Mouse (Mus musculus): ENCODE measurements around the gene Fuz. TPM values are rescaled to one million over a fixed set of nuclear protein-coding genes. Genes with fewer than 3 reads are reported as not detected.

Gene Fuz
- polyA plus RNA-seq, 1 experiment from 2014 or later = 17.6 TPM

- H3K36me3 ChIP-seq (replicated peaks) = peaks cover 74% of the 10 kb centered on the region
- no peaks in the 10 kb centered on the region for H3K9me3 ChIP-seq
- no peaks in the 10 kb centered on the region for H3K27me3 ChIP-seq (replicated peaks; ENCODE audit: low read depth, poor library complexity, severe bottlenecking)
- no peak overlapping the region for H3K4me3 ChIP-seq
- no peak for DNase-seq (ENCODE audit: low spot score)
- peaks cover 7% of the 10 kb centered on the region; the same call in 1 of the 2 replicates for H3K4me1 ChIP-seq
- 89% methylated on average over 14 of the region's 14 CpGs for WGBS
- H3K27ac ChIP-seq (replicated peaks) = no peak overlapping the region
Measured at GRCm38 (mm10) chr7:44877833-44878232, 18.0 kb upstream of the Fuz start.

DNA sequence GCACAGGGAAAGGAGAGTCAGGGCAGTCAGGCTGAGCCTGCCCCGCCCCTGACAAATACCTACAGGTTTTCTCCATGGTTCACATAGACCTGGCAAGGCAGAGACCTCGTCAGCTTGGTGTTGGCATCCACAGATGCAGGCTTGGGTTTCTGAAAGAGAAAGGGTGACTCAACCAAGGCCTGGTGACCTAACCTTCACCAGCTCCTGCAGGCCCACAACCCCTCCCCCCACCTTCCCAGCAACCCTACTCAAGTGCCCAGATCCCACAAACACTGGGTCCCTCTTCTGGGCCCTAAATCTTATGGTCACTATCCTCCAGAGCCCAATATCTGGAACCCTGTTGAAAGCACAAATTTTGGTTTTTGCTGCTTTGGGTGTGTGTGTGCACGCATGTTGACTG is 12.8 kb upstream of the Fuz start:
- Histone ChIP-seq H3K9me3 (no peaks in the 10 kb centered on the region), H3K4me1 (no peaks in the 10 kb centered on the region; the same call in 1 of the 2 replicates), H3K27me3 (replicated peaks; ENCODE audit: low read depth, poor library complexity, severe bottlenecking) (no peaks in the 10 kb centered on the region), H3K36me3 (replicated peaks) (peaks cover 99% of the 10 kb centered on the region), H3K4me3 (no peak overlapping the region), H3K27ac (replicated peaks) (no peak overlapping the region)
- no peak for DNase-seq (ENCODE audit: low spot score)
- 88% methylated on average over 3 of the region's 3 CpGs for whole genome bisulfite sequencing

DNA sequence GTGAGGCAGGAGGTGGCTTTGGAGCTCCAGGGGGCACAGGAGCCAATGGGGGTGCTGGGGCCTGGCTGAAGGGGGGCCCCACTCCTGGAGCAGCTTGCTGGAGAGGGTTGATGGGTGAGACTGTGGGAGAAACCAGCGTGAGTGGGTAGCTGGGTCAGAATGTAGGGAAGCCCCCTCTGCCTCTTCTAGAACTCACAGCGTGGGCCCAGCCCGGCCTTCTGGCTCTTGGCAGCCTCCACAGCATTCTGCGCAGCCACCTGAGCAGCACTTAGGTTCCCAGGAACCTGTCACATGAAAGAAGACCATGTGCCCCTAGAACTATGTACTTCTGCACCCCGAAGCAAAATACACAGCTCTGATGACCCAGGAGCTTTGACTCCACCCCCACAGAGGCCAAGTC is 11.2 kb upstream of the Fuz start:
- no peak overlapping the region for H3K4me3 ChIP-seq
- no peaks in the 10 kb centered on the region for H3K9me3 ChIP-seq
- peaks cover 99% of the 10 kb centered on the region for H3K36me3 ChIP-seq (replicated peaks)
- H3K27ac ChIP-seq (replicated peaks) = no peak overlapping the region
- DNase-seq (ENCODE audit: low spot score) = no peak
- 96% methylated on average over 5 of the region's 5 CpGs for WGBS
- H3K27me3 ChIP-seq (replicated peaks; ENCODE audit: low read depth, poor library complexity, severe bottlenecking) = no peaks in the 10 kb centered on the region
- H3K4me1 ChIP-seq = no peaks in the 10 kb centered on the region; the same call in 1 of the 2 replicates

DNA sequence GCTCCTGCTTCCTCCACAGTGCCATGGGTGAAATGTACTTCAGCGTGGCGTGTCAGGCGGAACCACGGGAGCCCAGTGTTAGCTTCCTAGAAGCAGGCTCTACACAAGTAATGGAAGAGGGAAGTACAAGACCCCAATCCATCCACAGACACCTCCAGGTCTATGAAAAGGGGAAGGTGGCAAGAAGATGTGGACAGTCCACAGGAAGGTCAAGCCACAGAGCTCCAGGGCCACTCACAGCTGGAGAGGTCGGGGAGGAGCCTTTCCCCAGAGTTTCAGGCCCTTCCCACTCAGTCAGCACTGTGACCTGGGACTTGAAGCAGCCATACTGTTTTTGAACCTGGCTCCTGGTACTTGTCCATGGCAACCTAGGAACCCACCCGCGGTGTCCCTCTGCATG is 8.9 kb upstream of the Fuz start:
- Histone ChIP-seq H3K9me3 (no peaks in the 10 kb centered on the region), H3K4me1 (peaks cover 15% of the 10 kb centered on the region), H3K4me3 (no peak overlapping the region), H3K36me3 (replicated peaks) (peaks cover 88% of the 10 kb centered on the region), H3K27ac (replicated peaks) (no peak overlapping the region), H3K27me3 (replicated peaks; ENCODE audit: low read depth, poor library complexity, severe bottlenecking) (no peaks in the 10 kb centered on the region)
- WGBS = 91% methylated on average over 7 of the region's 7 CpGs
- DNase-seq (ENCODE audit: low spot score) = no peak

GRCm38 (mm10) chr7:44888256-44889105 is 7.4 kb upstream of the Fuz start:
- no peak for DNase-seq (ENCODE audit: low spot score)
- WGBS = 93% methylated on average over 13 of the region's 13 CpGs
- Histone ChIP-seq H3K27ac (replicated peaks) (no peak overlapping the region), H3K9me3 (no peaks in the 10 kb centered on the region), H3K4me3 (0 out of 2 replicates have a peak overlapping the region, but pooled peaks have one; percentile 8), H3K27me3 (replicated peaks; ENCODE audit: low read depth, poor library complexity, severe bottlenecking) (no peaks in the 10 kb centered on the region), H3K4me1 (peaks cover 21% of the 10 kb centered on the region), H3K36me3 (replicated peaks) (peaks cover 73% of the 10 kb centered on the region)

- peak overlapping the region; percentile 84 for H3K4me3 ChIP-seq
- DNase-seq (ENCODE audit: low spot score) = no peak
- no peaks in the 10 kb centered on the region for H3K27me3 ChIP-seq (replicated peaks; ENCODE audit: low read depth, poor library complexity, severe bottlenecking)
- no peaks in the 10 kb centered on the region for H3K9me3 ChIP-seq
- H3K36me3 ChIP-seq (replicated peaks) = peaks cover 57% of the 10 kb centered on the region
- H3K4me1 ChIP-seq = peaks cover 27% of the 10 kb centered on the region
- WGBS = 90% methylated on average over 7 of the region's 7 CpGs
- H3K27ac ChIP-seq (replicated peaks) = no peak overlapping the region
Measured at GRCm38 (mm10) chr7:44890180-44890579, 5.7 kb upstream of the Fuz start.

DNA sequence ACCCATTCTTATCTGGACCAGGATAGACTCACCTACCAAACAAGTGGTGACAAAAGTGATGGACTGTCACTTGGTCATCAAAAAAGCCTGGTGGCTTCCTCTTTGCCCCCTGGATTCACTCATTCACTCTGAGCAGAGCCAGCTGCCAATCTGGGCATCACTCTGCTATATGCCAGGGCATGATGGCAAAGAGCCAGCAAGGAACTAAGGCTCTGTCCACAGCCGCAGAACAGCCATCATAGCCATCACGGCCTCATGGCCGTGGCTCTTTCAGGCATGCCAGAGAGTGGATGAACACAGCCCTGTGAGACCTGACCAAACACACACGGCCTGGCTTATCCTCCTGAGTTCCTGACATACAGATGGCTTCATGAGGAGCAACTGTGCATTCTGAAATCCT is 5.1 kb upstream of the Fuz start:
- WGBS = 88% methylated on average over 4 of the region's 4 CpGs
- no peak for DNase-seq (ENCODE audit: low spot score)
- Histone ChIP-seq H3K27ac (replicated peaks) (no peak overlapping the region; the same call in 1 of the 2 replicates), H3K9me3 (no peaks in the 10 kb centered on the region), H3K36me3 (replicated peaks) (peaks cover 51% of the 10 kb centered on the region), H3K4me3 (peak overlapping the region; percentile 84), H3K27me3 (replicated peaks; ENCODE audit: low read depth, poor library complexity, severe bottlenecking) (no peaks in the 10 kb centered on the region), H3K4me1 (peaks cover 30% of the 10 kb centered on the region)

DNA sequence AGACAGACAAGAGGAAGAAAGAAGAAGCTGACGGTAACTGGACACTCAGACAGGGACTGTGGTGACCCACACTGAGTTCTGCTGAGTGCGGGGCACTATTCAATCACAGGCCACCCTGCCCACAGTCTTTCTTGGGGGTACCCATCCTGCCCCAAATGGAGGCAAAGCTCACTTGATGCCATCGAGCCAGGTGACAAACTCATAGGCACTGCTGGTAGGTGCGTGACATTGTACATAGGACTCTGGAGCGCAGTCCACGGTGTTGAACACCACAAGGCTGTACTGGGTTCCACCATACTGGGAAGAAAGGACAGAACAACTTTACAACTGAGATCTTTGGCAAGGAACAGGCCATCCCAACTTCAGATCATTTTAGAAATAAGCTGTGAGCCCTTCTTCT is 4.3 kb upstream of the Fuz start:
- H3K27ac ChIP-seq (replicated peaks) = peak overlapping the region; percentile 97
- H3K4me3 ChIP-seq = peak overlapping the region; percentile 84
- peaks cover 35% of the 10 kb centered on the region for H3K4me1 ChIP-seq
- H3K27me3 ChIP-seq (replicated peaks; ENCODE audit: low read depth, poor library complexity, severe bottlenecking) = no peaks in the 10 kb centered on the region
- 23% methylated on average over 6 of the region's 6 CpGs for WGBS
- no peaks in the 10 kb centered on the region for H3K9me3 ChIP-seq
- peaks cover 42% of the 10 kb centered on the region for H3K36me3 ChIP-seq (replicated peaks)
- no peak for DNase-seq (ENCODE audit: low spot score)

GRCm38 (mm10) chr7:44892276-44892921 is 3.5 kb upstream of the Fuz start, which contains the start of gene Med25:
TSS of gene Med25 (minus strand) at chr7:44892712.
- Histone ChIP-seq H3K36me3 (replicated peaks) (peaks cover 34% of the 10 kb centered on the region), H3K27ac (replicated peaks) (peak within 1 kb of the TSS; percentile 97), H3K4me1 (peaks cover 43% of the 10 kb centered on the region), H3K27me3 (replicated peaks; ENCODE audit: low read depth, poor library complexity, severe bottlenecking) (no peaks in the 10 kb centered on the region), H3K4me3 (peak within 1 kb of the TSS; percentile 84), H3K9me3 (no peaks in the 10 kb centered on the region)
- under 1% methylated on average over 56 of the region's 56 CpGs for WGBS
- peak; percentile 92 for DNase-seq (ENCODE audit: low spot score)

- H3K27me3 ChIP-seq (replicated peaks; ENCODE audit: low read depth, poor library complexity, severe bottlenecking) = no peaks in the 10 kb centered on the region
- no peak for DNase-seq (ENCODE audit: low spot score)
- no peaks in the 10 kb centered on the region for H3K9me3 ChIP-seq
- H3K36me3 ChIP-seq (replicated peaks) = peaks cover 26% of the 10 kb centered on the region
- WGBS = 33% methylated on average over 8 of the region's 8 CpGs
- H3K27ac ChIP-seq (replicated peaks) = peak overlapping the region; percentile 97
- peak overlapping the region; percentile 84 for H3K4me3 ChIP-seq
- H3K4me1 ChIP-seq = peaks cover 51% of the 10 kb centered on the region
Measured at GRCm38 (mm10) chr7:44893197-44893596, 2.7 kb upstream of the Fuz start.

DNA sequence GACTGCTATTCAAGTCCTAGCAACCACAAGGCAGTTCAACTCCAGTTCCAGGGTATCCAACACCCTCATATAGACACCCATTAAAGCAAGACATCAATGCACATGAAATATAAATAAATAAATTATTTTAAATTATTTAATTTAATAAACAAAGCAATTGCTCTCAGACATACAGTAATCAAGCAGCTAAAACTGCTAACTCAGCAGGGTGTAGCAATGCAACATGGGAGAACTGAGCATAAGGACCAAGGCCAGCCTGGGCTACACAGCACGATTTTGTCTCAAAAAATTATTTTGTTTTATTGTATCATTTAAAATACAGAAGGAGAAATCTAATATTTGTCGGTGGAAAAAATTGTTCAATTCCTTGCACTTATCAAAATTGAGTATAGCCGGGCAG is 1.7 kb upstream of the Fuz start:
- Histone ChIP-seq H3K9me3 (no peaks in the 10 kb centered on the region), H3K27ac (replicated peaks) (no peak overlapping the region), H3K27me3 (replicated peaks; ENCODE audit: low read depth, poor library complexity, severe bottlenecking) (no peaks in the 10 kb centered on the region), H3K36me3 (replicated peaks) (peaks cover 26% of the 10 kb centered on the region), H3K4me3 (no peak overlapping the region), H3K4me1 (peaks cover 60% of the 10 kb centered on the region)
- no peak for DNase-seq (ENCODE audit: low spot score)
- WGBS = 87% methylated on average over 3 of the region's 3 CpGs

- 69% methylated on average over 7 of the region's 7 CpGs for WGBS
- H3K27ac ChIP-seq (replicated peaks) = peak overlapping the region; percentile 87
Measured at GRCm38 (mm10) chr7:44895206-44895592, 680 bp upstream of the Fuz start.

DNA sequence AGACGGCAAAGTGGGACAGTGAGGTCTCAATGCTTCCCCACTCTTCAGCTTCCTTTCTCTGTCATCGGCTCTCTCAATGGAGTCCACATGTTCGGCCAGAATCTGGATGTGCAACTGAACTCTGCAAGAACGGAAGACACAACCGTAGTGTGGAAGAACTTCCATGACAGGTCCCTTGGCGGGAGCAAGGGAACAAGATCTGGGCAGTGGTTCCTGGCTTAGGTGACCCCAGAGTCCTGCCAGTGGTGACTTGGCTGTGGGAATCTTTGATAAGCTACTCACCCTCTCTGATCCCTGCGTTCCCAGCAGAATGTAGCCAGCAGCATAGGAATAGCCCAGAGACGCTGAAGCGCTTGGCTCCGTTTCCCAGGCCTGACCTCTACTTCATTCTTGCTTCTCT is 620 bp downstream of the Fuz start:
- WGBS = 43% methylated on average over 10 of the region's 10 CpGs
- H3K4me1 ChIP-seq = peaks cover 60% of the 10 kb centered on the region
- peak overlapping the region; percentile 87 for H3K27ac ChIP-seq (replicated peaks)
- H3K27me3 ChIP-seq (replicated peaks; ENCODE audit: low read depth, poor library complexity, severe bottlenecking) = no peaks in the 10 kb centered on the region
- H3K9me3 ChIP-seq = no peaks in the 10 kb centered on the region
- peaks cover 33% of the 10 kb centered on the region for H3K36me3 ChIP-seq (replicated peaks)
- peak overlapping the region; percentile 67 for H3K4me3 ChIP-seq
- no peak for DNase-seq (ENCODE audit: low spot score)

More at GRCm38 (mm10) chr7:44895206-44895592, 680 bp upstream of the Fuz start:
- peaks cover 28% of the 10 kb centered on the region for H3K36me3 ChIP-seq (replicated peaks)
- H3K4me1 ChIP-seq = peaks cover 61% of the 10 kb centered on the region
- no peak for DNase-seq (ENCODE audit: low spot score)
- H3K27me3 ChIP-seq (replicated peaks; ENCODE audit: low read depth, poor library complexity, severe bottlenecking) = no peaks in the 10 kb centered on the region
- H3K4me3 ChIP-seq = peak overlapping the region; percentile 67
- H3K9me3 ChIP-seq = no peaks in the 10 kb centered on the region
